Mouse (Mus musculus): Measurements from ENCODE around the gene Cyp11a1. TPM values are rescaled to one million over a fixed set of nuclear protein-coding genes. Genes with fewer than 3 reads are reported as not detected.

Gene Cyp11a1
- 0.41 and 0.45 TPM in 2 replicates for polyA plus RNA-seq (2011; ENCODE audit: insufficient read depth, insufficient read length, low read depth, missing spikeins)

- TF ChIP-seq POLR2A (IDR thresholded peaks at IDR 0.05; ENCODE audit: insufficient read depth, low read length) (no peak), EP300 (IDR thresholded peaks at IDR 0.05; ENCODE audit: insufficient read depth, low read depth, low read length) (peak; percentile 72; the same call in 1 of the 2 replicates)
- Histone ChIP-seq H3K4me1 (ENCODE audit: control insufficient read depth, insufficient read depth, low read length) (peaks cover 3% of the 10 kb centered on the region), H3K4me3 (ENCODE audit: low read depth, low read length) (no peak within 1 kb of the TSS), H3K9ac (ENCODE audit: low read depth, poor library complexity, severe bottlenecking) (no peak within 1 kb of the TSS), H3K27me3 (ENCODE audit: control insufficient read depth, insufficient read depth, low read length, poor library complexity, severe bottlenecking) (no peaks in the 10 kb centered on the region), H3K27ac (ENCODE audit: insufficient read depth, low read length) (no peak within 1 kb of the TSS), H3K36me3 (ENCODE audit: control insufficient read depth, insufficient read depth, low read length, poor library complexity, severe bottlenecking) (no peaks in the 10 kb centered on the region), H3K9me3 (replicated peaks; ENCODE audit: control insufficient read depth, insufficient read depth, low read length, poor library complexity, severe bottlenecking) (peaks cover 14% of the 10 kb centered on the region)
These were observed at the start of gene Cyp11a1 for GRCm38 (mm10) chr9:58005753-58006461. TSS of gene Cyp11a1 (plus strand) at chr9:58006411.

- Histone ChIP-seq H3K27me3 (ENCODE audit: control insufficient read depth, insufficient read depth, low read length, poor library complexity, severe bottlenecking) (no peaks in the 10 kb centered on the region), H3K27ac (ENCODE audit: insufficient read depth, low read length) (no peak overlapping the region), H3K9ac (ENCODE audit: low read depth, poor library complexity, severe bottlenecking) (no peak overlapping the region), H3K4me3 (ENCODE audit: low read depth, low read length) (no peak overlapping the region), H3K4me1 (ENCODE audit: control insufficient read depth, insufficient read depth, low read length) (no peaks in the 10 kb centered on the region), H3K9me3 (replicated peaks; ENCODE audit: control insufficient read depth, insufficient read depth, low read length, poor library complexity, severe bottlenecking) (no peaks in the 10 kb centered on the region), H3K36me3 (ENCODE audit: control insufficient read depth, insufficient read depth, low read length, poor library complexity, severe bottlenecking) (no peaks in the 10 kb centered on the region)
- no peak for TF ChIP-seq EP300 (IDR thresholded peaks at IDR 0.05; ENCODE audit: insufficient read depth, low read depth, low read length)
- no peak for TF ChIP-seq POLR2A (IDR thresholded peaks at IDR 0.05; ENCODE audit: insufficient read depth, low read length)
- no peak for TF ChIP-seq CTCF (IDR thresholded peaks at IDR 0.05; ENCODE audit: low read depth, low read length)
These were observed 49.4 kb upstream of the Cyp11a1 start for GRCm38 (mm10) chr9:57956838-57957236.

GRCm38 (mm10) chr9:57958615-57959014 is 47.6 kb upstream of the Cyp11a1 start:
- no peak for TF ChIP-seq CTCF (IDR thresholded peaks at IDR 0.05; ENCODE audit: low read depth, low read length)
- no peak for TF ChIP-seq POLR2A (IDR thresholded peaks at IDR 0.05; ENCODE audit: insufficient read depth, low read length)
- TF ChIP-seq EP300 (IDR thresholded peaks at IDR 0.05; ENCODE audit: insufficient read depth, low read depth, low read length), result no peak
- Histone ChIP-seq H3K4me3 (ENCODE audit: low read depth, low read length) (no peak overlapping the region), H3K9ac (ENCODE audit: low read depth, poor library complexity, severe bottlenecking) (no peak overlapping the region), H3K27me3 (ENCODE audit: control insufficient read depth, insufficient read depth, low read length, poor library complexity, severe bottlenecking) (no peaks in the 10 kb centered on the region), H3K36me3 (ENCODE audit: control insufficient read depth, insufficient read depth, low read length, poor library complexity, severe bottlenecking) (no peaks in the 10 kb centered on the region), H3K9me3 (replicated peaks; ENCODE audit: control insufficient read depth, insufficient read depth, low read length, poor library complexity, severe bottlenecking) (no peaks in the 10 kb centered on the region), H3K27ac (ENCODE audit: insufficient read depth, low read length) (no peak overlapping the region), H3K4me1 (ENCODE audit: control insufficient read depth, insufficient read depth, low read length) (no peaks in the 10 kb centered on the region)

GRCm38 (mm10) chr9:57959399-57959798 is 46.8 kb upstream of the Cyp11a1 start:
- no peaks in the 10 kb centered on the region for H3K4me1 ChIP-seq (ENCODE audit: control insufficient read depth, insufficient read depth, low read length)
- no peak overlapping the region for H3K27ac ChIP-seq (ENCODE audit: insufficient read depth, low read length)
- H3K36me3 ChIP-seq (ENCODE audit: control insufficient read depth, insufficient read depth, low read length, poor library complexity, severe bottlenecking), result no peaks in the 10 kb centered on the region
- TF ChIP-seq EP300 (IDR thresholded peaks at IDR 0.05; ENCODE audit: insufficient read depth, low read depth, low read length) (no peak), CTCF (IDR thresholded peaks at IDR 0.05; ENCODE audit: low read depth, low read length) (no peak), POLR2A (IDR thresholded peaks at IDR 0.05; ENCODE audit: insufficient read depth, low read length) (no peak)
- no peaks in the 10 kb centered on the region for H3K9me3 ChIP-seq (replicated peaks; ENCODE audit: control insufficient read depth, insufficient read depth, low read length, poor library complexity, severe bottlenecking)
- no peak overlapping the region for H3K4me3 ChIP-seq (ENCODE audit: low read depth, low read length)
- no peak overlapping the region for H3K9ac ChIP-seq (ENCODE audit: low read depth, poor library complexity, severe bottlenecking)
- no peaks in the 10 kb centered on the region for H3K27me3 ChIP-seq (ENCODE audit: control insufficient read depth, insufficient read depth, low read length, poor library complexity, severe bottlenecking)

GRCm38 (mm10) chr9:57959886-57960866 is 46.0 kb upstream of the Cyp11a1 start:
- no peak for TF ChIP-seq CTCF (IDR thresholded peaks at IDR 0.05; ENCODE audit: low read depth, low read length)
- TF ChIP-seq POLR2A (IDR thresholded peaks at IDR 0.05; ENCODE audit: insufficient read depth, low read length), result no peak
- no peak for TF ChIP-seq EP300 (IDR thresholded peaks at IDR 0.05; ENCODE audit: insufficient read depth, low read depth, low read length)
- Histone ChIP-seq H3K36me3 (ENCODE audit: control insufficient read depth, insufficient read depth, low read length, poor library complexity, severe bottlenecking) (no peaks in the 10 kb centered on the region), H3K4me1 (ENCODE audit: control insufficient read depth, insufficient read depth, low read length) (no peaks in the 10 kb centered on the region), H3K9me3 (replicated peaks; ENCODE audit: control insufficient read depth, insufficient read depth, low read length, poor library complexity, severe bottlenecking) (no peaks in the 10 kb centered on the region), H3K4me3 (ENCODE audit: low read depth, low read length) (no peak overlapping the region), H3K27me3 (ENCODE audit: control insufficient read depth, insufficient read depth, low read length, poor library complexity, severe bottlenecking) (no peaks in the 10 kb centered on the region), H3K27ac (ENCODE audit: insufficient read depth, low read length) (no peak overlapping the region), H3K9ac (ENCODE audit: low read depth, poor library complexity, severe bottlenecking) (no peak overlapping the region)
